Mouse (Mus musculus) erythroblast, embryonic 14.5 days (primary cell): ENCODE measurements around the gene Apba2.

Experiments used
- GATA1 ChIP-seq: IDR thresholded peaks from 2 replicates; pipeline ENCODE4 v1.6.1; 2012; ENCODE audit warnings: low read length, inconsistent platforms, mixed read lengths
- TAL1 ChIP-seq: IDR thresholded peaks from 3 replicates; pipeline ENCODE4 v1.6.1; 2012; ENCODE audit warnings: low read length, inconsistent platforms, mixed read lengths

DNA sequence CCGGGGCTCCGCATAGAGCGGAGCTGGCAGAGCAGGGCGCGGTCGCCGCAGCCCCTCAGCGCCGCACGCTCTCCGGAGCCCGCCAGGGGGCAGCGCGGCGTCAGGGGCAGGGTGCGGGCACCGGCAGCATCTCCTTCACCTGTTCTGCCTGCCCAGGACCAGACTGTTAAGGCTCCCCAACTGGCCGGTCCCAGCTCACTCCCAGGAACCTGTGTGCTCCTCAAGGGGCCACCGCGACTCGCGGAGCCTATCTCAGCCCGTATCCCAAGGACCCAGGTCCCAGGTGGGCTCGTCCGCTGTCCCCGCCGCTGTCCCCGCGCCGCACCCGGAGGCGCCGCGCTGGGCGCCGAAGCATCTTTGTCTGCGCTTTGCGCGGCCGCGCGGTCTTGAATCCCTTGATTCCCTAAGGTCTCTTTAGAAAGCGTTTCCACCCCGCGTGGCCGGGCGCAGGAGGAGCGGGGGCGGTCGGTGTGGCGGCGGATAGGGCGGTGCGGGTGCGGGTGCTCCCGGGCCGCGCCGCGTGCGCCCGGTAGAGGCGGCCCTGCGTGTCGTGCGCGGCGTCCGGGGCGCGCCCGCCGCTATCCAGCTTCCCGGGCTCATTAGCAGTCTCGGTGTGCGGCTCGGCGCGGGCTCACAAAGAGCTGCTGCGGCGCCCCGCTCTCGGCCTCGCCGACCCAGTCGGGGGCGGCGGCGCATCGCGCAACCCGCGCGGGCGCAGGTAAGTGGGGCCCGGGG, at the start of gene Apba2:
- TF ChIP-seq TAL1 (no peak), GATA1 (no peak)
